Mouse (Mus musculus) cerebral cortex, adult 2 months (tissue): ENCODE measurements around the gene Nkx1-2.

ENCODE experiments used
- WGBS: fragments of 180-500 bp; shearing (Covaris S2); methylation state at CpG from one replicate; pipeline ENCODE4 v1.1.7; 2018; 5-methylcytosine and 5-hydroxymethylcytosine counted together

Nkx1-2 gene

DNA sequence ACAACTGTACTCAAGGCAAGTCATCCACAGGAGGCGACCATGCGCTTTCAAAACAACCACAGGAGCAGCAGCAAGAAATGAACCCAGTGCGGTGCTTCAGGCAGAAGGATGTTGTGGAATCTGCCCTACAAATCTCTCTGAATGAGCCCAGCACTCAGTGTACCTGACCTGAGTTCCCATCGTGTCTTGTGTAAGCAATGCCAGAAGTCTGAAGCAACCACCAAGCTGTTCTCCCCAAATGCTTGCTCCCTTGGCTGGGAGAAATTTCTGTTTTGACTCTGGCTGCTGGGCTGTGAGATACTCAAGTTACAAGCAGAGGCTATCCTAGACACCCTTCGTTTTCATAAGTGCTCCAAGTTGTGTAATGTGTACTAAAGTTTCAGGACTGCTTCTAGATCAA, 6.3 kb upstream of the Nkx1-2 start:
- WGBS: 80% methylated on average over 5 of the region's 5 CpGs

DNA sequence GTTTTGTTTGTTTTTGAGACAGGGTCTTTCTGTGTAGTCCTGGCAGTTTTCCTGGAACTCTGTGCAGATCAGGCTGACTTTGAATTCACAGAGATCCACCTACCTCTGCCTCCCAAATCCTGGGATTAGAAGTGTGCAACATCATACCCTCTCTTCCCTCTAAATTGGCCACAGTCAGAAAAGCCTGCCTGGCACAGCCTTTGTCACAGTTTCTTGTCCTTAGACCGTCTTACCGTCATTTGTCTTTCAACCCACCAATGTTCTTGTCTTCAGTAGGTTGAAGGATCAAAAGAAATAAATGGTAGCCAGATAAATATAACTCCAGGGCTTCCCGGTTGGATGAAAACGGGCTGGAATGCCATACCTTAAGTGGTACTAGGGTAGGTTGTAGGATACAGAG, 5.3 kb upstream of the Nkx1-2 start:
- WGBS: 84% methylated on average over 4 of the region's 4 CpGs

DNA sequence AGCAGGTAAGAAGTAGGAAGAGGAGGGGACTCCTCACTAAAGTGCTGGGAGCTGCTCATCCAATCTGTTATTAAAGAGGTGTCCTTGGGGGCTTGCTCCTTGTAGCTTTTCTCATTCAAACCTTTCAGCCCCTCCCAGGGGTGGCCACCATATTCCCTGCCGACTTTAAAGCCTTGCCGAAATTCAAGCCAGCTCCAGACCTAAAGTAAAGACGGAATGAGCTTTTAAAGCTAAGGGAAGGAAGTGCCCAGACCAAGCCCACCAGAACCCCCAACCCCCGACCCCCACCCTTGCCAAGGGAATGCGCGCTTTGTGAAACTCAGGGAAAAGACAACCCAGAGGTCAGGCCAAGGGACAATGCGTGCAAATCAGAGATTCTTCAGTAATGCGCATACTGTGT, 1.5 kb upstream of the Nkx1-2 start:
- 42% methylated on average over 8 of the region's 8 CpGs for WGBS

DNA sequence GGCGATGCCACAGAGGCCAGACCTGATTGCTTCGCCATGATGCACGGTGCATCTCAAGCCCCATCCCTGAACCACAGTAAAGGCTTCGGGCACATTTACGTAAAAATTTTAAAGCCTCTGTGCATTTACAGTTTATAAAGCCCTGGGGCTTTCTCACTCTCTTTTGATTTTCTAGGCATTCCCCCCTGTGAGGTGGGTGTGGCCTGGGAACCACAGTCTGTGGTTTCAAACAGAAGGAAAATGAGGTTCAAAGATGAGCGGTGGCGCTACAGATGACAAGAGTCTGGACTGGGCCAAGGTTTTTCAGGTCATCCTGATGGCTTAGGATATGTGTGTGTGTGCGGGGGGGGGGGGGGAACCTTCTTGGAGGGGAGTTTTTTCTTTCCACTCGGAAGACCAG, 589 bp upstream of the Nkx1-2 start:
- WGBS: 19% methylated on average over 9 of the region's 9 CpGs

DNA sequence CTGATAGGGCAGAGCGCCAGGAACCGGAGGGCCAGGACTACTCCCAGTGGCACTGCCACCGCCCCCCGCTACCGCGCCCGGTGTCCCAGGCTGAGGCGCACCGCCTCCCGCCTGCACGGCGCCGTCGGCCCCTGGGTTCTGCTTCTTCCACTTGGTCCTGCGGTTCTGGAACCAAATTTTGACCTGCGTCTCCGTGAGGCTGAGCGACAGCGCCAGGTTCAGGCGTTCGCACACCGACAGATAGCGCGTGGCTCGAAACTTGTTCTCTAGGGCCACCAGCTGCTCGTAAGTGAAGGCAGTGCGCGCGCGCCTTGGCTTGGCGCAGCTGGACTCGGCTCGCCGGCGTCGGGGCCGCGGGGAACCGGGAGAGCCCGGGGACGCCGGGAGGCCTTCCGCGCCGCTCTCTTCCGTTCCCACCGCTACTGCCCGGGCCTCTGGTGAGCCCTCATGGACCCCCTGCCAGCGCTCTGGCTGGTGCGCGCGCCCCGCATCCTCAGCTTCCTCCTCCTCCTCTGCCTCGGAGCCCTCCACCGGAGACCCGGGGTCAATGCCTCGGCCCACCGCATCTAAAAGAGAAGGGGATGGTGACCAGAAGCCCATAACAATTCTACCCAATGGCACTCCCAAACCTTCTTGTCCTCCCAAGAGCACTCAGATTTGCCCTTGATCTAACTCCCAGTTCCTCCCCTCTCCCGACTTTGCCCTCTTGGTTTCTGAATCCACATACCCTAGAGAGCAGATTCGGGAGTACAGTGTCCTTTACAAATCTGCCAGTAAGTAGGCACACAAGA, 2.0 kb downstream of the Nkx1-2 start:
- WGBS: 1% methylated on average over 59 of the region's 60 CpGs

DNA sequence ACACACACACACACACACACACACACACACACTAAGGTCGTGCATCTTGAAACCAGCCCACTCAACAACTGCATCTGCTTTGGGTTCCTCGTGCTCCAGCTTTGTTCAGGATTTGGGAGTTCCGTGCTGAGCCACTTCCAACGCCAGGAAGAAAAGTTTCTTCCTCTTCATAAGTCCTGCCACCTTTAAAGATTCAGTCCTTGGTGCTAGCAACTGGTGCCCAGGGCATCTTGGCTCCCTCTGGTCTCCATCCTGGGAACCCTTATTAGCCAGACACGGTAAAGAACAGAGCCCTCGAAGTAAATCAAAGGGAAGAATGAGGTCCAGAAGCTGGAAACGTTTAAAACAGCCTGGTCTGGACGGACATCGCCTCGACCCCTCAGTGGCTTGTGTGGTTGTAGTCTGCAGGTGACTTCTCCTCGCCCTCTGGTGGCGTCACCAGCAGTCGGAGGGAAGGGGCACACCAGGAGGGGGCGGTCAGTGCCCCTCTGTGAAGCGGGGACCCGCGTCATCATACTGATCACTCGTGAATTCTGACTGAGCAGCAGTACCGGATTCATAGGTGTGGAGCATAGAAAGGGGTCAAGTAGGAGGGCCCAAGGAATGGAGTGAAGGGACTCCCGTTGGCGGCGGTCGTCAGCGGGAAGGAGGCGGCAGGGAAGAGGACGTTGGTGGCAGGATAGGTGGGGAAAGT, 2.7 kb downstream of the Nkx1-2 start:
- WGBS: 16% methylated on average over 26 of the region's 26 CpGs

DNA sequence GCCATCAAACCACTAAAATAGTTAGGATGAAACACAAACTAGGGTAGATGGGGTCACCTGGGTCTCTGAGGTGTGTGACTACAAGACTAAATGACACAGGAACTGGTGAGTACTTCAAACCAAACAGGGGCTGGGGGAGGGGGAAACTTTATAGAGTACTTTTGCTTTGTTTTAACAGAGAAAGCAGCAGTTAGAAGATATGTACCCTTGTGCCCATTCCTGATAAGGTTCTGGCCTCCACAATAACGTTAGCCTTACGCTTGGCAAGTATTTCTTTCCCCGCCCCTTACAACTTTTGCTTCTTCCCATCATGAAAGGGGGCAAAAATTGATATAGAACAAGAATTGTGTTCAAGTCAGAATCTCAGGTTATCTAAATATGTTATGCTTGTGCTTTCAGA, 3.6 kb downstream of the Nkx1-2 start:
- 88% methylated on average over 3 of the region's 3 CpGs for WGBS

DNA sequence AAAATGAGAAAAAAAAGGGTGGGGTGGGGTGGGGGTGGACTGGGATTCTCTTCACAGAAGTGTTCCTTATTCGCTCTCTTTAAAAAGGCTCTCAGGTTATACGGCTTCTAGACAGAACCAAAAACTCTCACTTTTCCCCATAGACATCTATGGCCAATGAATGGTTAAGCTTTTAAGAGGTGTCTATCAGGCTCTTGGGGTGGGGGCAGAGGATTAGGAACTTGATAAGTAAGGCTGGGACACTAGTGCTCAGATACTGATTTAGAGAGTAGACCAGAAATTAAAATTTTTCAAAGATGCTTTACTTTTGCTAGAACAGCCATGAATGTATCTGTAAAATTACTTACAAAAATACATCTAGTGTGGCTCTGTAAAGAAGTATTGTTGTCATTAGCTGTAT, 5.1 kb downstream of the Nkx1-2 start:
- WGBS: 68% methylated on average over 2 of the region's 2 CpGs

DNA sequence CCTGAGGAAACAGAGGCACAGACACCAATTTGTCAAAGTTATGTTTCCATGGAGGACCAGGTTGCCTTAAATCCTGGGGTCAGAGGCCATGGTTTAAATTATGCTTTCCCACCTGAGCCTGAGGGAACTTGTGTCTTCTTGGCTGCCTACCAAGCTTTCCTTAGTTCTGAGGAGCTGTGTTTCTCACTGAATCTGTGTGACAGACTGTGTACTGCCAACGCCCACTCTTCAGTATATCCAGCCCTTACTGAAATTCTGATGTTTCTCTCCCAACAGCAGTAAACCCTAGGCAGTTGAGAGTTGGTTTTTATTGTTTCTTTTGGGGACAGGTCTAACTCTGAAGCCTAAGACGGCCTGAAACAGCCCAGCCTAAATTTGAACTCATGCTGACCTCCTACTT, 5.7 kb downstream of the Nkx1-2 start:
- 74% methylated on average over 2 of the region's 2 CpGs for WGBS

DNA sequence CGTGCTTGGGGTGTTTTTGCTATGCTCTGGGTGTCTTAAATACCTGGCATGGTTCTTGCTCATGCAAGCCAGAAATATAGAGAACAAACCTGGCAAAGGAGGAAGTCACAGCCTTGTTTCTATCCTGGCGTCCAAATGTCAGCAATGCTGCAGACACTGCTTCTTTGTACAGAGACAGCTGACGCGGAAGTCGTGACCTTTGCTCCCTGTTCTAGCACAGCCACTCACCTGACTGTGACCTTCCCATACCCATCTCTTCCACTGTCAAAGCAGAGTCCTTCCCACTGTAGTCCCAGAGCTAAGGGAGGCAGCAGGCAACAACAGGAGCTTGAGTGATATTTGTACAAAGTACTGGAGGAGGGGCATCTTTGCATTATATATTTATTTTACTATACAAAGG, 9.8 kb downstream of the Nkx1-2 start:
- WGBS: 77% methylated on average over 5 of the region's 5 CpGs

DNA sequence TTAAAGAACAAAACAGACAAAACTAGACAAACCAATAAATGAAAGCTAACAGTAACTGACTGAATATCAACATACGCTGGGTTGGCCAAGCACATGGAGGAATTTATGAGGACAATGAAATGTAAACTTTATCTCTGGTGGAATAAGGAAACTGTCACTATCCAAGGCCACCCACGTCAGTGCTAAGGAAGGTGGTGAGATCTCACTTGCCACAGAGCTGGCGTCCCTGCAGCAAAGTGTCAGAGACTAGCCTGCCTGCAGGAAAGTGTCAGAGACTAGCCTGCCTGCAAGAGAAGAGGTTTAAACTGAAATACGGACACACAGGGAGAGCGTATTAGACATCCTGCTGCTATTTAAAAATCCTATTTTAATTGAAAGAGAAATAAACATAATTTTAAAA, 12.3 kb downstream of the Nkx1-2 start:
- WGBS: 59% methylated on average over 5 of the region's 5 CpGs

DNA sequence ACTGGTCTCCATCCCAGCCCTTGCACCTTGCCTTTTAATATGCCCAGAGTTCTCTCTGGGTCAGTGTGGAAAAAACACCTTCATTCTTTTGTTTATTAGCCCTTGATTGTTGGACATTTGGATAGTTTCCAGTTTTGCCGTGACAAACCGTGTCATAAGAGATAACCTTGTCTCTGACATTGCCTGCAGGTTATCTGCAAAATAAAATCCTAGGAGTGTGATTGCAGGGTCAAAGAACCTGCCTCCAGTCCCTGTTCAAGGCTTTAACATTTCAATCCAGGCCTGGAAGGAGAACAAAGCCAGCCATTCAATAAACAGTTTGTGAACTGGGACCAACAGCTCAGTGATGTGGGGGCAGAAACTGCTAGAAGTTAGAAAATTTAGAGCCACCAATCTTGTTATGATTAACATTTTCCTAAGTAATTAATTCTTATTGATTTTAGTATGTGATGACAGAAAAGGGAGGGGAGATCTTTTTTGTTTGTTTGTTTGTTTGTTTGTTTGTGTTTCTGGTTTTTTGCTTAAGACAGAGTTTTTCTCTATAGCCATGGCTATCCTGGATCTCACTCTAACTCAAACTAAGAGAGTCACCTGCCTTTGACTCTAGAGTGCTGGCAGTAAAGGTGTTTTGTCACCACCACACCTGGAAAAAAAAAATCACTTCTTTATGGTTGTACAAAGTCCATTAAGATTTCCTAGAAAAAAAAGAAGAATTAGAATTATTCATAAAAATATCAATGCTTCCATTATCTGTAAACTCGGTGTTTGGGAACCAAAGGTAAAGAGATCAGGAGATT, 13.5 kb downstream of the Nkx1-2 start:
- WGBS: 67% methylated on average over 3 of the region's 3 CpGs

DNA sequence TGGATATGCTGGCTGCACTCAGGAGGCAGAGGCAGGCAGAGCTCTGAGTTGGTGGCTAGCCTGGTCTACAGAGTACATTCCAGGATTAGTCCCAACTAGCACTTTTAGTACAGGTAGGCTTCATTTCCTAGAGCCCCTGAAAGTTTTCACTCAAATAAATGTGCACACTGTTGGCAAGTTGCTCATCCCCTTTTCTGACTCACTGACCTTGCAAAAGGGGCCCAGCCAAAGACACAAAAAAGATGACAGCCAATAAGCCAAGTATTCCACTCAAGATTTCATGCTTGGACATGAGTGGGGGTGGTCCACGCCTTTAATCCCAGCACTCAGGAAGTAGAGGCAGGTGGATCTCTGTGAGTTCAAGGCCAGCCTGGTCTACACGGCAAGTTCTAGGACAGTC, 18.0 kb downstream of the Nkx1-2 start:
- 88% methylated on average over 2 of the region's 2 CpGs for WGBS

DNA sequence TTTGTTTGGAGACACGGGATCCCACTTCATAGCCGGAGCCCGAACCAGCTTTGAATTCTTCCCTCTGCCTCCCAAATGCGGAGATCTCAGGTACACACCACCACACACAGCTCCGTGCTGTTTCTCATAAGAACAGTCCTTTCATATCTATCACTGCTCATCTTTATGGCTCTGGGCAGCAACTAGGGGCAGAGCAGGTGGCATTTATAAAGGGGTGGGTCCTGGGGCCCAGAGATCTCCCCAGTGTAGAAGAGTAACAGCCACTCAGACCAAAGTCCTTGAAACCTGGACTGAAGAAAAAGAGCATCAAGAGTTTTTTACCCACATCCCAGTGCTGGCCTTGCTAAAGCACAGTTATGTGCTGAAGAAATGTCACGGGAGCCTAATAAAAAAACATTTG, 18.9 kb downstream of the Nkx1-2 start:
- 88% methylated on average over 6 of the region's 6 CpGs for WGBS

DNA sequence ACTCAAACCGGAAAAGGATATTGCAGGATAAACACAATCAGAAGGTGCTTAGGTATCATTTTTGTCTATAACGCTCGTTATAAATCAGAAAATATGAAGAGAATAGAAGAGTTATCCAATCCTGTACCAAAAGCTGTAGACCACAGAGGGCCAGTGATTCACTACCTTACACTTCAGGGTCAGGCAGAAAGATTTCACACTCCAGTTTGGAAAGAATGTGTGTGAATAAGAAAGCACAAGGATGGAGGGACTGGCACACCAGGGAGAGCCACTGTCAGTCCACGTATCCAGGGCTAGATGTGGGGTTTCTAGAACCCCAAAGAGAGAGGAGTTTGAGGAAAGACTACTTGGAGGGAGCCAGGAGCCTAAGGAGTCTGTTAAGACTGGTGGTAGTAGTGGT, 22.5 kb downstream of the Nkx1-2 start:
- 64% methylated on average over 4 of the region's 4 CpGs for WGBS

DNA sequence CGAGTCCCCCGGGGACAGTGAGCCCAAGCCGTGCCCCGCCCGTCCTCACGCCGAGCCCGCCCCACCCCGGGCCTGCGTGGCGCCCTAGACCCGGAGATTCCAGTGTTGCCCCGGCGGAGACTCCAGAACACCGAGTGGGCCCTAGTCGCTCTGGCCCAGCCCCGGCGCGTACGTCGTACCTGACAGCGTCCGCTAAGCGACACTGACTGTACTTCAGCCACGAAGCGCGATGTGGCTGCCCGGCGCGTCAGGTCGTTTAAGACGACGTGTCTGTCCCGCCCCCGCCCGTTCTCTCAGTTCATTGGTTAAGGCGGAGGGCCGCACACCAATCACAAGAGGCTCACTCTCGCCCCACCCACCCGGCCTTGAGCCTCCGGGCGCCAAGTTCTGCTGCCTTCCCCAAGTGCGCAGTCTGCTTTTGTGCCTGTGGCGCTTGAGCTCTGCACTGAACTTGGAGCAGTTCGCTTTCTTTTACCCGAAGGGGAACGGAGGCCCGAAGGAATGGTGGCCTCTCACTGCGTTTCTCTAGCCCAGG, 23.3 kb downstream of the Nkx1-2 start, which contains the start of gene Oat:
TSS of gene Oat (minus strand) at position 283 of the 535 bp plus-strand sequence.
- under 1% methylated on average over 49 of the region's 49 CpGs for WGBS

DNA sequence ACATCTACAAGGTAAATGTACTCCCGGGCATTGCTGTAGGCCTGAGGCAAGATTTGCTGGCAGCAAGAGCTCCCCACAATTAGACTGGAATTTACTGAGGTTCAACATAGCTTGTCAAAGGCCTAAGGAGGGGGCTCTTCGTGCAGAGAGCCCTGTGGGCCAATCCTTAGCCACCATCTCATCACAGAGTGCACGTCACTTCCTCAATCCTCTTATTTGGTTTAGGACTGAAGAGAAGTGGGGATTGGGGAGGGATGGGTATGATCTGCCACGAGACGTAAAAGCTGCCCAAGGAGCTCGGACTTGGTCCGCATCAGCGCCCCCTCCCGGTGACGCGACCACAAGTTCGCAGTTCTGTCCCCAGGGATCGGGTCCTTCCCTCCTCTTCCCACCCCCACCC, 23.8 kb downstream of the Nkx1-2 start:
- 1% methylated on average over 13 of the region's 13 CpGs for WGBS

DNA sequence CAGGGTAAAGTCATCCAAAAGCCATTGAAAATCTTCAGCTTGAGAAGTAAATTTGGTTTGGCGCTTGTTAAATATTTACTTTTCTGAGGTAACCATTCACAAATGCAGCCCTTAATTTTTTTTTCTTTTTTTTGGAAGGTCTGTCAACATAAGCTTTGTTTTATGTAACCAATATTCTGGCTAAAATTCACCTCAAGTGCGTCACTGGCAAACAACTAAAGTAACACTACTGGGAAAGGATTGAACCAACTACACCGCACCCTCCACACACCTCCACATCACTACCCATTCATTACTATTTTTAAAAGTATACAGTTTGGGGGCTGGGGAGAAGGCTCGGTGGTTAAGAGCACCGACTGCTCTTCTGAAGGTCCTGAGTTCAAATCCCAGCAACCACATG, 24.8 kb downstream of the Nkx1-2 start:
- WGBS: 68% methylated on average over 5 of the region's 5 CpGs

DNA sequence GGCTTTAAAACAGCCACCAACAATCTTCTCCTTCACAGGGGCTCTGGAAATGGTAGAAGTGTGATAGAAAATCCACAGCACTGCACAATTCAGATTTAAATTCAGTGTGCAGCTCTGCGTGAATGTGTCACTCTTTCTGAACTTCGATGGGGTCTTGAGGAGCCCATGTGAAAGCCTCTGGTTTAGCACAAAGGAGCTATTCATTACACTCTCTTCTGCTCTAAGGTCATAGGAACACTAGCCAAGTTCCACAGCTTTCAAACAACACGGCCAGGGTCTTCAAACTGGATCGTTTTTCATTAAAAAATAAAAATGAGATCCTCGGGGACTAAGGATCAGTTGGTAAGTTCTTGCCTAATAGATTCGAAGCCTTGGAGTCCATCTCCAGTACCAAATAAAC, 26.2 kb downstream of the Nkx1-2 start:
- 47% methylated on average over 6 of the region's 6 CpGs for WGBS

DNA sequence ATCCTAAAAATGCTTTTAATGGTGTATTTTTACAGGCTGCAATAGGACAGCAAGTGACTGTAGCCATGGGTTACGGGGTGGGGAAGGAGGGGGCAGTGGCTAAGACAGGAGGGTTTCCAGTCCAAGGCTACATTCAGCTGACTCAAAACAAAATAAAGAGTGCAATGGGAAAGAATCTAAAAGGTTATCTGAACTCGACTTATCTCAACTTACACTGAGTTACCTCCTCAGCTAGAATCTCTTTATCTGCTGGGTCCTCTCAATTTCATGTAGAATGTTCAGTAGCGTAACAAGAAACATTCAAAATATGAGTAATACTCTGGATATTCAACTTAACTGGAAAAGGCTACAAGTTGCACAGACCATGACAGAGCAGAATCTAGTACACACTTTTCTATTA, 26.7 kb downstream of the Nkx1-2 start:
- WGBS: 72% methylated on average over 3 of the region's 3 CpGs

DNA sequence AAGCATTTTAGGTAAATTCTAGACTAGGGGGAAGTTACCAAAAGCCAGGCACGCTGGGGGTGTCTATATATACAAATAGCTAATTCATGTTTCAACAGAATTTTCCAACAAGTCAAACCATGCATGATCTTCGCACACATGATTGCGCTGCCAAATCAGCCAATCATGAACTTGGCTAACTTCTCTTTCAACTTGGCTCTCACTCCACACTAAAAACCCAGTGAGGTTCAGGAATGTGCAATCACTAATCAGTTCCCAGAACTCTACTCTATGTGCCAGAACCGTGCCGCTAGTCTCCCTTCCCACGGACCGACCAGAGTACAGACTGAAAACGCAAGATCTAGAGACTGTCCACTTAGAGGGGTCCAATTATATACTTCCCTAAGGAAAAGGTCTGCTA, 28.0 kb downstream of the Nkx1-2 start:
- 77% methylated on average over 8 of the region's 8 CpGs for WGBS

DNA sequence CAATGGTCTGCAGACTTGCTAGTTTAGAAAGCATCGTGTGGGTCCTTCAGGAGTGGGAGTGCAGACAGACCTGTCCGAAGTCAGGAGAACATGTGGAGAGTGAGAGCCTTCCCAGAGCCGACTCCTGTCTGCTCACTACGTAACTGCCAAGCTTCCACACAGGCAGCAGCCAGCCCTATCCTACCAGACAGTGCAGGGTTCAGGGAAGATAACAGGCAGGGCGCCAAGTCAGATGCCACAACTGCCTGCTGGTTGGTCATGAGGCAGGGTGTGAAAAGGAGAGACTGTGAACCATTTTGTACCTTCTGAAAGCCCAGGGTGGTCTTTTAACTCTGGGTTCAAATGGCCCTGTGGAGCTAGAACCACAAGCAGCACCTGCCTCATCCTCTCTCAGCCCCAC, 29.4 kb downstream of the Nkx1-2 start:
- 57% methylated on average over 5 of the region's 5 CpGs for WGBS
